39 mouse cellular contexts compared by ENCODE assay signal in genomic region chr9:22230061-22230460, GRCm38 (mm10). TPM values are rescaled to one million over a fixed set of nuclear protein-coding genes. Genes with fewer than 3 reads are reported as not detected.
"Had no signal": no experiment of that assay in that cellular context is flagged by ENCODE, and none has a peak within 500 bp of the region (broad histone marks: within the 10 kb centered on the region; RNA-seq: fewer than 3 reads in every experiment).

No protein-coding gene starts in this region.

- H3K27me3 ChIP-seq: heart, embryonic 12.5 days; heart, embryonic 13.5 days; heart, embryonic 15.5 days; hindbrain, embryonic 12.5 days; hindbrain, embryonic 13.5 days; hindbrain, embryonic 15.5 days; intestine, embryonic 15.5 days; kidney, embryonic 15.5 days had no signal

- H3K4me3 ChIP-seq: heart, embryonic 10.5 days; heart, embryonic 12.5 days; heart, embryonic 13.5 days; heart, embryonic 15.5 days; hindbrain, embryonic 10.5 days; hindbrain, embryonic 12.5 days; hindbrain, embryonic 13.5 days; hindbrain, embryonic 15.5 days; intestine, embryonic 15.5 days; kidney, embryonic 15.5 days; layer of hippocampus, adult 2 months had no signal

- ATAC-seq: hindbrain, embryonic 16.5 days; hindbrain, postnatal 0 days; intestine, embryonic 15.5 days; intestine, embryonic 16.5 days; intestine, postnatal 0 days had no signal

- H3K9ac ChIP-seq: heart, embryonic 12.5 days; heart, embryonic 13.5 days; heart, embryonic 15.5 days; hindbrain, embryonic 12.5 days; hindbrain, embryonic 13.5 days; hindbrain, embryonic 14.5 days; hindbrain, embryonic 15.5 days; intestine, embryonic 15.5 days; kidney, embryonic 15.5 days had no signal

- H3K9me3 ChIP-seq: heart, embryonic 10.5 days; heart, embryonic 15.5 days; hindbrain, embryonic 10.5 days; hindbrain, embryonic 12.5 days; hindbrain, embryonic 13.5 days; hindbrain, embryonic 15.5 days; intestine, embryonic 15.5 days; kidney, embryonic 15.5 days had no signal

- H3K36me3 ChIP-seq: hindbrain, embryonic 12.5 days; hindbrain, embryonic 15.5 days; intestine, embryonic 15.5 days had no signal

- H3K4me1 ChIP-seq: hindbrain, embryonic 10.5 days; hindbrain, embryonic 12.5 days; intestine, embryonic 15.5 days had no signal

- H3K27ac ChIP-seq: heart, embryonic 10.5 days; heart, embryonic 13.5 days; heart, embryonic 15.5 days; hindbrain, embryonic 10.5 days; hindbrain, embryonic 12.5 days; hindbrain, embryonic 13.5 days; hindbrain, embryonic 14.5 days; hindbrain, embryonic 15.5 days; hindbrain, postnatal 0 days; intestine, embryonic 15.5 days; kidney, embryonic 15.5 days; kidney, postnatal 0 days; layer of hippocampus, adult 2 months had no signal

- DNase-seq: heart, postnatal 10 days; heart, postnatal 14 days; heart, postnatal 36 days; heart, postnatal 4 days; kidney, adult 11 months; kidney, adult 18-20 months; kidney, adult 2 months; kidney, adult 8-10 months; kidney, postnatal 10 days; kidney, postnatal 14 days; kidney, postnatal 25 days; kidney, postnatal 36 days; kidney, postnatal 4 days; layer of hippocampus, adult 9-11 months; layer of hippocampus, postnatal 36 days had no signal

RNA-seq across cellular contexts. Expression of gene Zfp872, which starts 42.2 kb away (rescaled TPM):
- total RNA-seq: hematopoietic stem cell, adult 5-6 weeks; layer of hippocampus, adult 18-20 months; layer of hippocampus, postnatal 25 days; left cerebral cortex, adult 18-20 months had no signal
- polyA plus RNA-seq: heart, postnatal 0 days; hindbrain, embryonic 10.5 days; hindbrain, embryonic 11.5 days; kidney, adult 2 months; large intestine, adult 2 months had no signal
